Mouse (Mus musculus): ENCODE data around the gene Xxylt1. TPM values are rescaled to one million over a fixed set of nuclear protein-coding genes. Genes with fewer than 3 reads are reported as not detected.

Gene Xxylt1
- polyA plus RNA-seq, 1 experiment from 2014 or later = 10.8 TPM

DNA sequence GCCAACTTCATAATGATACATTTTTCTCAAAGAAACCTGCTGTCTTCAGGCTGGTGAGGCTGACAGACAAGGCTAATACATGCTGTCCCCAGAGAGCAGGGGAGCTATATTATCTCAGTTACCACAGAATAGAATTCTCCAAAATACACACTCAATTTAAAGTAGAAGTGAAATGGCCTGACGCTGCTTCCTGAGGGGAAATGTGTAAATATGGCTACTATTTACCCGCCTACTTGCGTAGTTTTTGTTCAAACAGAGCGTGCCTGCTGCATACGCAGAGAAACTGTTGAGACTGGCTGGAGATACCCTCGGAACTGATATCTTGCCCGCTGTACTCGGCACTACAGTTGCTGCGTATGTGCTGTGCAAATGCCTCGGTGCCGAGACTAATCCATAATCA, 101.3 kb downstream of the Xxylt1 start:
- Histone ChIP-seq H3K4me1 (replicated peaks) (peaks cover 34% of the 10 kb centered on the region), H3K27ac (no peak overlapping the region), H3K9ac (no peak overlapping the region), H3K36me3 (no peaks in the 10 kb centered on the region), H3K27me3 (no peaks in the 10 kb centered on the region), H3K4me3 (no peak overlapping the region), H3K9me3 (no peaks in the 10 kb centered on the region), H3K4me2 (no peak overlapping the region)
- 93% methylated on average over 11 of the region's 11 CpGs for WGBS
- ATAC-seq (ENCODE audit: low FRiP score) = no peak

DNA sequence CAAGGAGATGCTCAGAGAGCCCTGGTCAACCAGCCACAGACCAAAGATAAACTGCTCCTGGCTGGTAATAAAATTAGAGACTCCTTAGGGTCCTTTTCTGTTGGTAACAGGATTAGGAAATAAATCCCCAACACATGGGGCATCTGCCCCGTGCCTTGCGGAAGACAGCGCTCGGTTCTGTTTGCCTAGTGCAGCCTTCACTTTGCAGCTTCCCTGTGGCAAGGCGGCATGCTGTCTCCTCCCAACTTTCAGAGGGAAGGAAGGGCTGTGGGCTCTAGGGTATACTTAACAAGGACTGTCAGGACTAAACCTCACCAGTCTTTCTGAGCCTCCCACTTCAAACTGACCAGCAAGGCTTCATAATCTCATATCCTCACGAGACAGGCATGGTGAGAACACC, 103.5 kb downstream of the Xxylt1 start:
- H3K9me3 ChIP-seq = no peaks in the 10 kb centered on the region
- no peaks in the 10 kb centered on the region for H3K36me3 ChIP-seq
- peaks cover 25% of the 10 kb centered on the region for H3K4me1 ChIP-seq (replicated peaks)
- 64% methylated on average over 6 of the region's 6 CpGs for WGBS
- no peak overlapping the region for H3K4me3 ChIP-seq
- ATAC-seq (ENCODE audit: low FRiP score) = no peak
- H3K4me2 ChIP-seq = no peak overlapping the region
- no peak overlapping the region for H3K27ac ChIP-seq
- H3K27me3 ChIP-seq = no peaks in the 10 kb centered on the region
- no peak overlapping the region for H3K9ac ChIP-seq

DNA sequence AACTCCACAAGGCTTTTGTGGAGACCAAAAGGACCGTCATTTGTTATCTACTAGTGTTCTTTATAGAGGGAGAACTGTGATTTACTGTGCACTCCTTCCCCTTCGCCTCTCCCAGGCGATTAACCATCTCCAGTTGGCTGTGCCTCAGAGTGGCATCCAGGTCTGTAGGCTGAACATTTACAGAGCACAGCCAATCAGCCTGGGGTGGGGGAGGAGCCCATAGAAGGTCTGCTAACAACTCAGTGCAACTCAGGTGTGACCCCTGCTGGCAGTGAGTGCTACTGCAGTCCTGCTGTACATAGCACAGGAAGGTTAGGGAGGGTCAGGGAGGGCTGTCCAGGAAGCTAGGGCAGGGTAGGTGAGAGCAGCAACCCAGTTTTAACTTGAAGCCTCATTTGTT, 104.0 kb downstream of the Xxylt1 start:
- Histone ChIP-seq H3K9ac (no peak overlapping the region), H3K27ac (0 out of 2 replicates have a peak overlapping the region, but pooled peaks have one; percentile 44), H3K36me3 (no peaks in the 10 kb centered on the region), H3K4me1 (replicated peaks) (peaks cover 23% of the 10 kb centered on the region), H3K27me3 (no peaks in the 10 kb centered on the region), H3K4me3 (no peak overlapping the region), H3K9me3 (no peaks in the 10 kb centered on the region), H3K4me2 (0 out of 2 replicates have a peak overlapping the region, but pooled peaks have one; percentile 16)
- WGBS = 4% methylated on average over 3 of the region's 3 CpGs
- ATAC-seq (ENCODE audit: low FRiP score) = peak; percentile 93

DNA sequence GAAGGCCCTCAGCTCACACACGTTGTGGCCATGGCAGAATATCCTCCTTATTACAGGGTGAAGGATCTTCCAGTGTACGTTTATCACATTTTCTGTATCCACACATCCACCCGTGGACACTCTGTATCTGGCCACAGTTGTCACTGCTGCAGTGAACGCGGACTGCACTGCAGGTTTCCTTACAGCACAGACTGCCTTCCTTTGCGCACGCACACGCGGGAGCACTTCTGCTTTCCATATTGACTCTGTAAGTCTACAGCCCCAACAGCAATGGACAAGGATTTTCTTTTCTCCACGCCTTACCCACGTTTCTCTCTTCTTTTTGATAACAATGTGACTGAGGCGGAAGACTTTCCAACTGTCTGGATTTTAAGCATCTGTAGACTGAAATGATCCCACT, 106.7 kb downstream of the Xxylt1 start:
- no peak overlapping the region for H3K4me3 ChIP-seq
- ATAC-seq (ENCODE audit: low FRiP score) = no peak
- WGBS = 91% methylated on average over 12 of the region's 12 CpGs
- no peaks in the 10 kb centered on the region for H3K27me3 ChIP-seq
- H3K36me3 ChIP-seq = no peaks in the 10 kb centered on the region
- peaks cover 30% of the 10 kb centered on the region for H3K4me1 ChIP-seq (replicated peaks)
- no peaks in the 10 kb centered on the region for H3K9me3 ChIP-seq
- H3K27ac ChIP-seq = no peak overlapping the region; the same call in 1 of the 2 replicates
- no peak overlapping the region for H3K9ac ChIP-seq
- H3K4me2 ChIP-seq = no peak overlapping the region

DNA sequence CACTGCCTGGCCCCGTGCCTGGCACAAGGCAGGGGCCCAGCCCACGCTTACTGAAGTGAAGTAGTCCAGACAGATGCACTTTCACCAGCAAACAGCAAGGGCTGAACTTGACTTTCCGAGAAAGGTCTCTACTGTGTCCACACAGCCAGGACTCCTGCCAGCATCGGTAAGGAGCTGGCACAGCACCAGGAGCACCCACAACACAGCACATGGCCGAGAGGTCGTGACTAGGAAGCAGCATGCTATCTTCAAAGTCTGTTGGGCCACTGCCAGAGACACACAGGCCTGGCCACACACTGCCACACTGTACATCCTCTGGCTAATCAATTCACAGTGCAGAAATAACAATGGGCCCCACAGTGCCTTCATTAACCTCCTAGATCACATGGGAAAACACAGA, 107.8 kb downstream of the Xxylt1 start:
- peak overlapping the region; percentile 36; the same call in 1 of the 2 replicates for H3K27ac ChIP-seq
- H3K4me1 ChIP-seq (replicated peaks) = peaks cover 40% of the 10 kb centered on the region
- no peaks in the 10 kb centered on the region for H3K9me3 ChIP-seq
- 41% methylated on average over 6 of the region's 6 CpGs for WGBS
- H3K36me3 ChIP-seq = no peaks in the 10 kb centered on the region
- H3K4me2 ChIP-seq = no peak overlapping the region
- H3K9ac ChIP-seq = no peak overlapping the region; the same call in 1 of the 2 replicates
- no peak for ATAC-seq (ENCODE audit: low FRiP score)
- no peaks in the 10 kb centered on the region for H3K27me3 ChIP-seq
- no peak overlapping the region for H3K4me3 ChIP-seq

DNA sequence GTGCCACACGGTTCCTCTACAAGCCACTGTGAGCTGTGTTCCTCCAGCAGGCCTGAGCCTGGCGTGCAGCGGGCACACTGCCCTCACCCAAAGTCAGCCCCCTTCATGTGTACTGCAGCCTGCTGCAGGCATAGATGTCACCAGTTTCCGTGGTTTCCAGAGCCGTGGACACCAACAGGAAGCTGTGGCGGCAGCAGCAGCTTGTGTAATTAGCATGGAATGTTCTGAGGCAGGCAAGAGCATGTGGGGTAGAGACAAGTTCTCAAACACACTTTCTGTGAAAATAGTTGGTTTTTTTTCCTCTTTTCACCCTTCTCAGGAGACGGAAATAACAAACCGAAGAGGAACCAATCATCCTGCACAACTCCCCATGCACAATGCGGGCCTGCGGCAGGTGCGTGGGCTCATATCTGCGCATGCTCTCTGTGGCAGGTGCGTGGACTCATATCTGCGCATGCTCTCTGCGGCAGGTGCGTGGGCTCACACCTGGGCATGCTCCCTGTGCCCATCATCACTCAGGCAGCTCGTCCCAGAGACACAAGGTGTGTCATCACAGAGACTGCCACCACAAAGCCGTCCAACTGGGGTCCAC, 109.2 kb downstream of the Xxylt1 start:
- H3K27me3 ChIP-seq = no peaks in the 10 kb centered on the region
- H3K9ac ChIP-seq = no peak overlapping the region
- H3K4me3 ChIP-seq = no peak overlapping the region
- H3K27ac ChIP-seq = no peak overlapping the region
- H3K9me3 ChIP-seq = no peaks in the 10 kb centered on the region
- H3K4me1 ChIP-seq (replicated peaks) = peaks cover 33% of the 10 kb centered on the region
- no peak for ATAC-seq (ENCODE audit: low FRiP score)
- H3K36me3 ChIP-seq = no peaks in the 10 kb centered on the region; the same call in 1 of the 2 replicates
- no peak overlapping the region for H3K4me2 ChIP-seq
- WGBS = 88% methylated on average over 18 of the region's 18 CpGs

DNA sequence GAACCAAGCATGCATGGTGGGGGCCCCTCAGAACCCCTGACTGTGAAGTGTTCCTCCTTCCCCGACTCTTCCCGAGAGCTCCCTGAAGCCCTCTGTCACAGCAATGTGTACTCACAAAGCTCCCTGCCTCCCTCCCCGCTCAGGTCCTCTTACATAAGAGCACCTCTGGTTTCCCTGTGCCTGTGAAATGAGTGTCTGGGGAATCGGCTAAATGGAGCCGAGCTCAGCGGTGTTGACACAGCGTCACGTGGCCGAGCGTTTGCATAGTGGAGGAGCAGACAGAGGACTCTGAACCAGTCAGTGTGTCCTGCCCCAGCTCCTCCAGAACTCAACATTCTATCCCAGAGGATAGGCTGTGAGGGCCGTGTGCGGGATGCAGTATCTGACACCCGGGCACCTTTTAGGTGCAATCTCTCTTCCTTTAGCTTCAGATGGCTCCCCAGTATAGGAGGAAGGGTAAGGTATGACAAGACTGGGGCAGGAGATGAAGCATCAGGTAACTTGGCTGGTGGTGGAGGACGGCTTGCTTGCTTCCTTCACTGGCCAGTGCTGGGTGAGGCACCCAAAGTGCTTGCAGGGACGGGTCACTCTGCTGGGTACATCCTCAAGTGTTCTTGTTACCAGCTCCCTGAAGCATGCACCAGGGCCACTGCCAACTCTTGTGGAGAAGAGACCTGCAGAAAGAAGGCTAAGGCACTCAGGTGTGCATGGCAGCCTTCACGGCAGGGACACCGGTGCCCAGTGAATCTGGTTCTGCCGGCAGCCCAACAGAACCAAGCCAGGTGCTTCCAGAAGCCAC, 111.8 kb downstream of the Xxylt1 start:
- Histone ChIP-seq H3K27ac (0 out of 2 replicates have a peak overlapping the region, but pooled peaks have one; percentile 30), H3K4me3 (no peak overlapping the region)
- WGBS = 66% methylated on average over 18 of the region's 18 CpGs

DNA sequence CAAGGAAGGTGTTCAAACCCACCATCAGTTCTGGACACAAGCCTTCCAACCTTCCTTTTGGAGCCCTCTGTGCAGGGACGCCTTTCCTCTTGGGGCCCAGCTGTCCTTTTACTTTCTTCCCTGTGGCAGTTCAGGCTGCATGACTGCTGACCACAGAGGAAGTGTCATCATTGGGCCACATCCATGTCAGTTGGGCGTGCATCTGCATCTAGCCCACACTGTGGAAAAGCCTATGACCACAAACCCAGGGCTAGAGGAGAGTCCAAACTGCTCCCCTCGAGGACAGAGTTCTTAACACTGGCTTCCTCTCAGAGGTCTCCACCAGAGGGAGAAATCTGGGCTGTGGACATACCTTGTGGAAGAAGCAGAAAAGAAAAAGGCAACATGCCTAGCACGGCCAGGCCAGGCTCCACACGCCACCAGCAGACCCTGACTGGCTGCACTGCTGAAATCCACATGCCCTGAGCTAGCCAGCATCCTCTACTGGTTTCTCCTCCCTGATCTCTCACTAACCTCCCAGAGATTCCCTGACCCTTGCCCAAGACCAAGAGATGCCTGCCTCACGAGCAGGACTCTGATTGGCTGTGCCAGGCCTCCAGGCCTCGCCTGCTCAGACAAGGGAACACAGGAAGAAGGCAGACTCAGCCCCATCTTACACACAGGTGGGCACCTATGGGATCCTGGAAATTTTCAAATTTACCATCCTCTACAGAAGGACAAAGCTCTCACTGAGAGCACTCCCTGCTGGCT, 112.7 kb downstream of the Xxylt1 start:
- Histone ChIP-seq H3K4me1 (replicated peaks) (peaks cover 27% of the 10 kb centered on the region), H3K27me3 (no peaks in the 10 kb centered on the region), H3K9me3 (no peaks in the 10 kb centered on the region), H3K36me3 (no peaks in the 10 kb centered on the region; the same call in 1 of the 2 replicates), H3K9ac (no peak overlapping the region), H3K4me2 (no peak overlapping the region), H3K27ac (peak overlapping the region; percentile 30; the same call in 1 of the 2 replicates), H3K4me3 (no peak overlapping the region)
- no peak for ATAC-seq (ENCODE audit: low FRiP score)
- 89% methylated on average over 7 of the region's 7 CpGs for WGBS

More for the DNA sequence above, 111.8 kb downstream of the Xxylt1 start:
- Histone ChIP-seq H3K4me2 (no peak overlapping the region), H3K27me3 (no peaks in the 10 kb centered on the region), H3K36me3 (no peaks in the 10 kb centered on the region; the same call in 1 of the 2 replicates), H3K9me3 (no peaks in the 10 kb centered on the region), H3K9ac (peak overlapping the region; percentile 24; the same call in 1 of the 2 replicates), H3K4me1 (replicated peaks) (peaks cover 28% of the 10 kb centered on the region)
- peak; percentile 22; the same call in 1 of the 2 replicates for ATAC-seq (ENCODE audit: low FRiP score)

DNA sequence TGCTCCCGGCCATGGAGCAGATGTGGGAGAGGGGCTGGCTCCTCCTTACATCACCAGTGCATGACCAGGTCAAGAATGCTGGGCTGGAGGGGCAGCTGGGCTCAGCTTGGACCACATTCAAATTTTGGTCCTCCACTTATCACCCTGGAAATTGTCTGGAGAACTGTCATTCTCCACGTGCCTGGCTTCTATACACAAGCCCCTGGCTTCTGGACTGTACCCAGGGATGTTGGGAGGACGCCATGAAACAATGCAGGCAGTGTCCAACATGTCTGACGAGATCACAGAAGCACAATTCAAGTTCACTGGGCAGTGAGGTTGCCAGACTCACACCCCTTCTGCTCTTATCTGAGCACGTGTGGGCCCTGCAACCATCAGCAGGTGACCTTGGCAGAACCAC, 114.5 kb downstream of the Xxylt1 start:
- Histone ChIP-seq H3K9me3 (no peaks in the 10 kb centered on the region), H3K27ac (no peak overlapping the region), H3K4me1 (replicated peaks) (peaks cover 22% of the 10 kb centered on the region), H3K9ac (no peak overlapping the region), H3K4me2 (no peak overlapping the region), H3K36me3 (no peaks in the 10 kb centered on the region; the same call in 1 of the 2 replicates), H3K27me3 (no peaks in the 10 kb centered on the region), H3K4me3 (no peak overlapping the region)
- 73% methylated on average over 5 of the region's 5 CpGs for WGBS
- no peak for ATAC-seq (ENCODE audit: low FRiP score)

DNA sequence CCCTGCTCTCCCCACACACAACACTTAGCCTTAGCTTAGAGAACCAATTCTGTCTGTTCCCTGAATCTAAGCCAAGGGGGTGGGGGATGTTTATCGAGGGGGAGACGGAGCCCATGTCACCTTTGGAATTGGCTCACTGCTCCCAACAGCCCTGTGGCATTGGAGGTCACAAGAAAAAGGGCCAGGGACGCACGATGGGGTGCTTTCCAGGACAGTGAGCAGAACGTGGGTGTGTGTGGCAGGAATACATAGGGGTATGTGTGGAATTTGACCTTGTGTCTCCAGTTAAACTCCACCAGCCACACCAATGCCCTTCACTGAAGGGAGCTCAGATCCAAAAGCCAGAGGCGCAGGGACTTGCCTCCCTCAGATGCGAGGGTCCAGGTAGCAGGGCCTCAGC, 116.3 kb downstream of the Xxylt1 start:
- no peak for ATAC-seq (ENCODE audit: low FRiP score)
- no peaks in the 10 kb centered on the region; the same call in 1 of the 2 replicates for H3K36me3 ChIP-seq
- no peak overlapping the region for H3K4me2 ChIP-seq
- 76% methylated on average over 7 of the region's 7 CpGs for WGBS
- H3K27me3 ChIP-seq = no peaks in the 10 kb centered on the region
- H3K9me3 ChIP-seq = no peaks in the 10 kb centered on the region
- H3K4me1 ChIP-seq (replicated peaks) = peaks cover 21% of the 10 kb centered on the region
- H3K27ac ChIP-seq = no peak overlapping the region
- H3K4me3 ChIP-seq = no peak overlapping the region
- H3K9ac ChIP-seq = no peak overlapping the region

DNA sequence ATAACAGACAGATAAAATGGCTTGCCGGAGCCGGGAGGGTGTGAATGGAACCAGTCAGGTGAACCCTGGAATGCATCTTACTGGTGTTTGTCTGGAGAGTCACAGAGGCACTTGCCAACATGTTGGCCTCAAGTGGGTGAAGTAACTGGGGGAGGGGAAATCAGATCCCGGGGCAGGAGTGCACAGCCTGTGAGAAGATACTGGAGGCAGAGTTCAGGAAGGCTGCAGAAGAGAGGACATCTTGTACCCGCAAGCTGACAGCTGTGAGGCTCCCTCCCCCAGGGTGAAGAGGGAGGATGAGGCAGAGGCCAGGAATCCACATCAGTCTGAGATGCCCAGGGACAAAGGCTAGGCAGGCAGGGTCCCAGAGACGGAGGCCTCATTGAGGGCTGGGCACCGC, 116.8 kb downstream of the Xxylt1 start:
- no peak overlapping the region for H3K9ac ChIP-seq
- ATAC-seq (ENCODE audit: low FRiP score) = no peak
- H3K4me1 ChIP-seq (replicated peaks) = peaks cover 16% of the 10 kb centered on the region
- no peaks in the 10 kb centered on the region; the same call in 1 of the 2 replicates for H3K36me3 ChIP-seq
- no peak overlapping the region for H3K4me2 ChIP-seq
- no peaks in the 10 kb centered on the region for H3K9me3 ChIP-seq
- no peak overlapping the region for H3K27ac ChIP-seq
- WGBS = 86% methylated on average over 6 of the region's 6 CpGs
- H3K4me3 ChIP-seq = no peak overlapping the region
- no peaks in the 10 kb centered on the region for H3K27me3 ChIP-seq

DNA sequence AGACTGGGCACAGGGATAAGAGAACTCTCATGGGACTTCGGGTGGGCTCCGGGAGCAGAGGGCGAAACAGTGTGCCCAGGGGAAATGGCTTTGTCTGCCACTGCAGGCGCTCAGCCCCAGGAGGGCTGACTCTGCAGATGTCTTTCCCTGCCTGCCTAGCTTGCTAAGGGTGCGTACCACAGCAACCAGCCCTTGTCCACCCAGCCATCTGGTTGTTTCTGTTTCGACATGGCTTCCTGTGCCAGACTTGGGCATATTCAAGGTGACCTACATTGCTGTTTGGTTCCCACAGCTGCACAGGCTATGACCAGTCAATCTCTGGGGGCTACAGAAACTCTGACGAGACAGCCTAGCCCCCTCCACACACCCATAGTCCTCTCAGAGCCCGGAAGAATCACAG, 118.7 kb downstream of the Xxylt1 start:
- H3K4me1 ChIP-seq (replicated peaks) = peaks cover 7% of the 10 kb centered on the region; the same call in 1 of the 2 replicates
- no peaks in the 10 kb centered on the region; the same call in 1 of the 2 replicates for H3K36me3 ChIP-seq
- ATAC-seq (ENCODE audit: low FRiP score) = no peak
- no peak overlapping the region for H3K9ac ChIP-seq
- no peaks in the 10 kb centered on the region for H3K9me3 ChIP-seq
- H3K27ac ChIP-seq = no peak overlapping the region
- H3K4me3 ChIP-seq = no peak overlapping the region
- 83% methylated on average over 8 of the region's 8 CpGs for WGBS
- H3K27me3 ChIP-seq = no peaks in the 10 kb centered on the region
- no peak overlapping the region for H3K4me2 ChIP-seq

Measured in hindbrain, embryonic 13.5 days (tissue).